Mouse (Mus musculus) heart, embryonic 14.5 days (tissue): ENCODE measurements at regions not wholly inside any gene's neighbourhood (a gene's known extent, or its start where the extent isn't known, plus 50 kb on each side); places are given as distances from the start of the nearest gene placed in this dataset.

Experiments
- ATAC-seq: fragments of 200-750 bp; cut with Nextera tagmentation; 2 replicates; pipeline ENCODE4 v1.8.0; 2017; ENCODE audit warnings: low read depth, moderate TSS enrichment; ENCODE audit not compliant: insufficient number of reproducible peaks, insufficient read depth, low FRiP score
- H3K27ac ChIP-seq, 2 experiments: fragments of 200-500 bp in 1 of 2; fragments of 300-500 bp in 1 of 2; sonication (generic) in 1 of 2; replicated peaks in 1 of 2; 2 replicates each; pipeline ENCODE4 v1.5.1; 2012 to 2014; ENCODE audit warnings: low read depth in 2 of 2, low read length in 2 of 2, control low read depth in 1 of 2, mild to moderate bottlenecking in 1 of 2, mixed read lengths in 1 of 2; ENCODE audit not compliant: control insufficient read depth in 1 of 2, insufficient read depth in 1 of 2
- H3K27me3 ChIP-seq: fragments of 300-500 bp; sonication (generic); 2 replicates; pipeline ENCODE4 v1.6.1; 2014; ENCODE audit warnings: mild to moderate bottlenecking, low read length, control low read depth; ENCODE audit not compliant: control insufficient read depth, insufficient read depth
- H3K36me3 ChIP-seq: fragments of 300-500 bp; sonication (generic); 2 replicates; pipeline ENCODE4 v1.6.1; 2014; ENCODE audit warnings: mild to moderate bottlenecking, control low read depth, low read length, mixed read lengths; ENCODE audit not compliant: control insufficient read depth, insufficient read depth
- H3K4me1 ChIP-seq, 2 experiments: fragments of 200-500 bp in 1 of 2; fragments of 300-500 bp in 1 of 2; sonication (generic) in 1 of 2; 2 replicates each; pipeline ENCODE4 v1.6.1; 2012 to 2014; ENCODE audit warnings: low read length in 2 of 2, control low read depth in 1 of 2, mixed read lengths in 1 of 2; ENCODE audit not compliant: control insufficient read depth in 2 of 2, insufficient read depth in 2 of 2
- H3K4me2 ChIP-seq: fragments of 300-500 bp; sonication (generic); 2 replicates; pipeline ENCODE4 v1.6.1; 2014; ENCODE audit warnings: mild to moderate bottlenecking, low read length
- H3K4me3 ChIP-seq, 2 experiments: fragments of 200-500 bp in 1 of 2; fragments of 300-500 bp in 1 of 2; sonication (generic) in 1 of 2; 2 replicates each; pipeline ENCODE4 v1.5.1; 2012 to 2014; ENCODE audit warnings: low read length in 2 of 2, mild to moderate bottlenecking in 2 of 2, control low read depth in 1 of 2, low read depth in 1 of 2, moderate library complexity in 1 of 2; ENCODE audit not compliant: control insufficient read depth in 1 of 2, insufficient read depth in 1 of 2
- H3K9ac ChIP-seq: fragments of 300-500 bp; sonication (generic); 2 replicates; pipeline ENCODE4 v1.6.1; 2014; ENCODE audit warnings: mild to moderate bottlenecking, low read length
- H3K9me3 ChIP-seq: fragments of 300-500 bp; sonication (generic); 2 replicates; pipeline ENCODE4 v1.6.1; 2016; ENCODE audit warnings: low read length, control low read depth; ENCODE audit not compliant: control insufficient read depth
- WGBS: fragments of 180-500 bp; shearing (Covaris S2); extraction: QIAGEN DNeasy Blood & Tissue Kit; methylation state at CpG from one replicate; pipeline ENCODE4 v1.1.7; 2014; 5-methylcytosine and 5-hydroxymethylcytosine counted together

DNA sequence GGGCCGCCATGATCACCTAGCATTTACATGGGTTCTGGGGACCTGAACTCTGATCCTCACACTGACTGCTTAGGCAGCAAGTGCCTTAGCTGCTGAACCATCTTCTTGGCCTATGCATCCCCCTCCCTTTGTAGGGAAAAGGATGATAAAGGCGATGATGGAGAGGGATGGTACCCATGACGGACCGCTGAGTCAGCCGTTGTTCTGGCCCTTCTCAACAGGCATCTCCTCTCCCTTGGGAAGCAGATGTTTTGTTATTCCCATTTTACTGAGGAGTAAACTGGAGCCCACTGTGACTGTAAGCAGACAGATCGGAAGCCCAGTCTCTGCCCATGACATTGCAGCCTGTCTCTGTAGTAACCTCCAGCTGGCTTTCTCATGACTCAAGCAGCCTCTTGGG lies 201.2 kb upstream of the Tle3 start:
- 92% methylated on average over 6 of the region's 6 CpGs for WGBS
- H3K9ac ChIP-seq: no peak overlapping the region

DNA sequence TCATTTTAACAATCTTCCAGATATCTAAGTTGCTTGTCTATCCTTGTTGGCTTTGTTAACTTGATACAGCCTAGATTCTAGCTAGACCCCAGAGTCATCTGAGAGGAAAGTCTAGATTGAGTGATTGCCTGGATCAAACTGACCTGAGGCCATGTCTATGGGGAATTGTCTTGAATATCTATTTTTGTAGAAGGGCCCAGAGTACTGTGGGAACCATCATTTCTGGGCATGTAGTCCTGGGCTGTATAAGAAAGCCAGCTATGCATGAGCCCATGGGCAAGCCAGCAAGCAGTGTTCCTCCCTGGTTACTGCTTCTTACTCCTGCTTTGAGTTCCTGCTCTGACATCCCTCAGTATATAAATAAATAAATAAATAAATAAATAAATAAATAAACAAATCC lies 199.7 kb upstream of the Tle3 start:
- ATAC-seq: no peak
- H3K4me2 ChIP-seq: no peak overlapping the region
- H3K9ac ChIP-seq: no peak overlapping the region
- no peaks in the 10 kb centered on the region for H3K4me1 ChIP-seq
- peaks cover 15% of the 10 kb centered on the region; the same call in 1 of the 2 replicates for H3K27me3 ChIP-seq
- H3K4me3 ChIP-seq: no peak overlapping the region
- H3K36me3 ChIP-seq: no peaks in the 10 kb centered on the region
- no peak overlapping the region for H3K27ac ChIP-seq
- no peaks in the 10 kb centered on the region for H3K9me3 ChIP-seq

More for the DNA sequence above, 201.2 kb upstream of the Tle3 start:
- H3K4me1 ChIP-seq: peaks cover 0 to 3% of the 10 kb centered on the region in 2 experiments; a peak in 1 of 4 replicates
- H3K27ac ChIP-seq: no peak overlapping the region
- no peak overlapping the region for H3K4me3 ChIP-seq
- H3K27me3 ChIP-seq: peaks cover 9% of the 10 kb centered on the region; the same call in 1 of the 2 replicates
- no peaks in the 10 kb centered on the region for H3K36me3 ChIP-seq
- no peak overlapping the region for H3K4me2 ChIP-seq
- ATAC-seq: no peak
- no peaks in the 10 kb centered on the region for H3K9me3 ChIP-seq

DNA sequence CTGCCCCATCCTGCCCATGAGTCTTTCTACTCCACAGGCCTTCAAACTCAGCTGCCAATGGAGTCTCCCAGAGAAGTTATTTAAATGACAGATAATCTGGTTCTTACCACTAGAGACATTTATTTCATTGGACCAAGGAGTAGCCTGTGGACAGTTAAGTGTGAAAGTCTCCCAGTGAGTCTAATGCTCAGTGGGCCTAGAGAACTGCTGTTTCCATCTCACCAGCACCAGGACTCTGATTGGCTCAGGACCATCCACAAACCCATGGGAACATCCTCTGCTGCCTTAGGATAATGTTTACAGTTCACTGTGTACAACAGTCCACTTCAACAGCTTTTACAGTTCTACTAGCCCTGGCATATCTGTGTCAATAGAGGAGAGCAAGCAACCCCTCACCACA lies 198.6 kb upstream of the Tle3 start:
- Histone ChIP-seq H3K27ac (no peak overlapping the region), H3K9ac (no peak overlapping the region), H3K4me1 (no peaks in the 10 kb centered on the region), H3K27me3 (peaks cover 15% of the 10 kb centered on the region; the same call in 1 of the 2 replicates), H3K36me3 (no peaks in the 10 kb centered on the region), H3K4me2 (no peak overlapping the region), H3K9me3 (no peaks in the 10 kb centered on the region), H3K4me3 (no peak overlapping the region)
- ATAC-seq: no peak

- Histone ChIP-seq H3K27me3 (peaks cover 15% of the 10 kb centered on the region; the same call in 1 of the 2 replicates), H3K27ac (no peak overlapping the region), H3K4me3 (no peak overlapping the region), H3K9me3 (no peaks in the 10 kb centered on the region), H3K4me1 (no peaks in the 10 kb centered on the region), H3K4me2 (no peak overlapping the region), H3K36me3 (no peaks in the 10 kb centered on the region), H3K9ac (no peak overlapping the region)
- no peak for ATAC-seq
- WGBS: 82% methylated on average over 2 of the region's 2 CpGs
These were observed 196.8 kb upstream of the Tle3 start for GRCm38 (mm10) chr9:61175381-61175780.

GRCm38 (mm10) chr9:61176856-61177255 lies 195.3 kb upstream of the Tle3 start:
- Histone ChIP-seq H3K9me3 (no peaks in the 10 kb centered on the region), H3K27ac (no peak overlapping the region), H3K4me2 (no peak overlapping the region), H3K27me3 (peaks cover 15% of the 10 kb centered on the region; the same call in 1 of the 2 replicates), H3K36me3 (no peaks in the 10 kb centered on the region), H3K4me1 (no peaks in the 10 kb centered on the region), H3K4me3 (no peak overlapping the region), H3K9ac (no peak overlapping the region)
- WGBS: 82% methylated on average over 3 of the region's 3 CpGs
- ATAC-seq: no peak

- Histone ChIP-seq H3K27ac (no peak overlapping the region), H3K36me3 (no peaks in the 10 kb centered on the region), H3K27me3 (0 out of 2 replicates have a peak, but pooled peaks cover 4% of the 10 kb centered on the region), H3K4me1 (no peaks in the 10 kb centered on the region), H3K4me2 (no peak overlapping the region), H3K4me3 (no peak overlapping the region), H3K9me3 (0 out of 2 replicates have a peak, but pooled peaks cover 2% of the 10 kb centered on the region), H3K9ac (no peak overlapping the region)
- WGBS: 48% methylated on average over 8 of the region's 8 CpGs
- ATAC-seq: no peak
These were observed 185.4 kb upstream of the Tle3 start for GRCm38 (mm10) chr9:61186541-61187420.

DNA sequence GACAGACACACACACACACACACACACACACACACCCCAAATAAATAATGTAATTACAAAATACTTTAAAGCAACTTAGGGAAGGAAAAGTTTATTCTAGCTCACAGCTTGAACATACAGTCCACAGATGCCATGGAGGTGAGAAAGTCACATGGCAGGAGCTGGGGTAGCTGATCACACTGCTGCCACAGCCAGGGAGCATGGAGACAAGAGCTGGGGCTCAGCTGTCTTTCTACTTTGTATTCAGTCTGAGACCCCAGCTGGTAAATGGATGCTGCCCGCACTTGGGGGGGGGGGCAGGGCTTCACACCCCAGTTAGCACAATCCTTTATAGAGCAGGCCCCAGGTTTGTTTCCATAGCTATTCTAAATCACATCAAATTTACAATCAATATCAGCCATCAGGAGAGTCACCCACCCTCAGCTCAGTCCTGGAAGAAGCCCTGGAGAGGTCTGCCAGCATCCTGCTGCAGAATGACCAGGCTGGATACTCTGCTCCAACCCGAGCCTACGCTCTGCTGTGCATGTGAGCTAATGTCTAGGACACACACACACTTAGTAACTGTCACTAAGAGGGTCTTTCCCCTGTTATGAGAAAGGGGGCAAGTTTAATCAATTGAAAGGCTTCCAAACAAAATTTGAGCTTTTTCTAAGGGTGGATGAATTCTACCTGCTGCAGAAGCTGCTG lies 184.3 kb upstream of the Tle3 start:
- WGBS: 80% methylated on average over 3 of the region's 3 CpGs
- H3K4me1 ChIP-seq: no peaks in the 10 kb centered on the region
- H3K27ac ChIP-seq: no peak overlapping the region
- no peak overlapping the region for H3K4me2 ChIP-seq
- H3K36me3 ChIP-seq: no peaks in the 10 kb centered on the region
- 0 out of 2 replicates have a peak, but pooled peaks cover 2% of the 10 kb centered on the region for H3K9me3 ChIP-seq
- no peak overlapping the region for H3K4me3 ChIP-seq
- 0 out of 2 replicates have a peak, but pooled peaks cover 4% of the 10 kb centered on the region for H3K27me3 ChIP-seq
- no peak overlapping the region for H3K9ac ChIP-seq
- no peak for ATAC-seq
